Mouse (Mus musculus): Measurements from ENCODE around the gene Zfp866.

Zfp866 gene

GRCm38 (mm10) chr8:69805086-69805485 is 14.1 kb upstream of the Zfp866 start:
- TF ChIP-seq GATA4 (IDR thresholded peaks at IDR 0.05; ENCODE audit: insufficient replicate concordance, low read length): no peak

GRCm38 (mm10) chr8:69804537-69804936 is 13.6 kb upstream of the Zfp866 start:
- TF ChIP-seq GATA4 (IDR thresholded peaks at IDR 0.05; ENCODE audit: insufficient replicate concordance, low read length): no peak

- no peak for TF ChIP-seq GATA4 (IDR thresholded peaks at IDR 0.05; ENCODE audit: insufficient replicate concordance, low read length)
These were observed 12.4 kb upstream of the Zfp866 start for GRCm38 (mm10) chr8:69803366-69803765.

DNA sequence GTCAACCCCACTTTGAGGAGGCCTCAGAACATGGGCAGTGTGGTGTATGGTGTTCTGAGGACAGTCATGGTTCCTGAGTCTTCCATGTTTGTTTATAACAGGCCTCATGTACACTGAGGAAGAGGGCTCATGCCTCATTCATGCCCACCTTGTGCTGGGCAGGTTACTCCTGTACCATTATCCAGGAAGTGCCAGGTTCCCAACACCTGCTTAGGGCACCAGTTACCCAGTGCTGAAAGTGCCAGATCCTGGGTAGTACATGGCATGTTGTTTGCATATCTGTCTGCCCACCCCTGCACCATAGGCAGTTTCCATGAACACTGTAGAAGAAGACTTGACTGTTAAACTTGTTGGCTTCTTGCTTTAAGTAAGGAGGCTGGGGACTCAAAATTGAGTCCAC is 11.2 kb upstream of the Zfp866 start:
- TF ChIP-seq GATA4 (IDR thresholded peaks at IDR 0.05; ENCODE audit: insufficient replicate concordance, low read length): no peak

DNA sequence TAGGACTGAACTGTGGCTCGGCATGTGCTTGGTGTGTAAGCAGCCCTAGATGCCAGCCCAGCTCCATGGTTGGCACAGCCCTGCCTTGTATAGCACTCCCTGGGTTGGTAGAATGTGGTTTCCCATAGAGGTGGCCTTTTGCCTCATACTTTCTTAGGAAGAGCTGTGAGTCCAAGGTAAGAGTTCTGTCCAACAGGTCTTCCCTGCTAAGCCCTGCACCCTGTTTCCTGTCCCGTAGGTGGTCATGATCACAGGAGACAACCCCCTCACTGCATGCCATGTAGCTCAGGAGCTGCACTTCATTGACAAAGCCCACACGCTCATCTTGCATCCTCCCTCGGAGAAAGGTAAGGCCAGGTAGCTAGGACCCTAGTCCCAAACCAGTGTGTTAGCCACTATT is 10.8 kb upstream of the Zfp866 start:
- no peak for TF ChIP-seq GATA4 (IDR thresholded peaks at IDR 0.05; ENCODE audit: insufficient replicate concordance, low read length)

- TF ChIP-seq GATA4 (IDR thresholded peaks at IDR 0.05; ENCODE audit: insufficient replicate concordance, low read length): no peak
These were observed 9.0 kb upstream of the Zfp866 start for GRCm38 (mm10) chr8:69799946-69800345.

- no peak for TF ChIP-seq GATA4 (IDR thresholded peaks at IDR 0.05; ENCODE audit: insufficient replicate concordance, low read length)
These were observed 8.3 kb upstream of the Zfp866 start for GRCm38 (mm10) chr8:69799261-69799660.

DNA sequence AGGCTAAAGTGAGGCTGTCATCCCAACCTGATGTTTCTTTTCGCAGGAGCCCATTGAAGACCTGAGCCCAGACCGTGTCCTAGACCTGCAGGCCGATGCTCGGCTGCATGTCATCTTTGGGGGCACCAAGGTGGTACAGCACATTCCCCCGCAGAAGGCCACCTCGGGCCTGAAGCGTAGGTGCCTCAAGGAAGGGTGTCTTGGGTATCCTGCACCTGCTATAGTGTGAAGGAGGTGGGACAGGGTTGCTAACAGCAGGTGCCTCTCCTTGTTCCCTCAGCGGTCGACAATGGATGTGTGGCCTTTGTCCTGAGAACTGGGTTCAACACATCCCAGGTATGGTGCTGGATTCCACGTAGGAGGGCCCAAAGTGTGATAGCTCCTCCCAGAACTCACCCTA is 6.7 kb upstream of the Zfp866 start:
- TF ChIP-seq GATA4 (IDR thresholded peaks at IDR 0.05; ENCODE audit: insufficient replicate concordance, low read length): no peak

- TF ChIP-seq GATA4 (IDR thresholded peaks at IDR 0.05; ENCODE audit: insufficient replicate concordance, low read length): no peak
These were observed 5.9 kb upstream of the Zfp866 start for GRCm38 (mm10) chr8:69796721-69797345.

DNA sequence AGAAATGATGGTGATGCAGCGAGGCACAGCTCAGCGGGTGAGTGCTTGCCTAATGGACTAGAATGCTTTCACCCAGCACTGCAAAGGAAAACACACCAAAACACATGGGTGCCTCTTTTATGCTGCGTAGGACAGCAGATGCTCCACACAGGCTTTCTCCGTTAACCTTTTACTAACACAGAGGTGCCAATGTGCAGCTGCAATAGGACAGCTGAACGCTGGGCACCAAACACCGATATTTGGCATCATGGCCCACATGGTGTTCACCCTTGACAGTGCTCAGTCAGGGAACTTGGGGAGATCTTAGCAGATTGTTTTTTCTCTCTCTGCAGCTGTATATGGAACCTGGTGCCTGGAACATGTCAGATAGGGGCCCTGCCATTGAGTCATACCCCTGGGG is 3.9 kb upstream of the Zfp866 start:
- TF ChIP-seq GATA4 (IDR thresholded peaks at IDR 0.05; ENCODE audit: insufficient replicate concordance, low read length): no peak

- no peak for TF ChIP-seq GATA4 (IDR thresholded peaks at IDR 0.05; ENCODE audit: insufficient replicate concordance, low read length)
These were observed 3.1 kb upstream of the Zfp866 start for GRCm38 (mm10) chr8:69794096-69794495.

DNA sequence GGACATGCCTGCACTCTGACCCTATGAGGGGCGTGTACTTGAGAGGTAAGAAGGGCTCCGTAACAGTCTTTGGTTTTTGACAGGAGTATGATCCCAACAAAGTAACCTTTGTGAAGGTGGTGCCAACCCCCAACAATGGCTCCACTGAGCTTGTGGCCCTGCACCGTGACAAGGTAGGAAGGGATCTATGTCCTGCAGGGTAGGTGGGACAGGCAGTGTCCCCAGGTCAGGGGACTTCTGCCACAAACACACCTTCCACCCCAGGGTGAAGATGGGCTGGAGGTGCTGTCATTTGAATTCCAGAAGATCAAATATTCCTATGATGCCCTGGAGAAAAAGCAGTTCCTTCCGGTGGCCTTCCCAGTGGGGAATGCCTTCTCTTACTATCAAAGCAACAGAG is 2.7 kb upstream of the Zfp866 start:
- TF ChIP-seq GATA4 (IDR thresholded peaks at IDR 0.05; ENCODE audit: insufficient replicate concordance, low read length): no peak

- TF ChIP-seq GATA4 (IDR thresholded peaks at IDR 0.05; ENCODE audit: insufficient replicate concordance, low read length): no peak
These were observed 564 bp upstream of the Zfp866 start for GRCm38 (mm10) chr8:69791415-69792068.

DNA sequence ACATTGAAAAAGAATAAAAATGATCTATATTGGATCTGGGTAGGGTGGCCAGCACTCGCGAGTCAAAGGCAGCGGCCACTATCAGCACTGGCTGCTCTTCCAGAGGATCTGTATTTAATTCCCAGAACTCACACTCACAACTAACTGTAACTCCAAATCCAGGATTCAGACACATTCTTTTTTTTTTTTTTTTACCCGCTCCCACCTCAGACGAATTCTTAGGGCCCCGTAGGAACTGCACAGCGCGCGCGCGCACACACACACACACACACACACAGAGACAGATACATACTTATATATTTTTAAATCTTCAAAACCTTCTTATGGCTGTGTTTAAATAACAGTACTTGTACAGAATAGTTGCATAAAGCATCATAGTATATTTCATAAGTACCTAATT is 614 bp downstream of the Zfp866 start:
- TF ChIP-seq GATA4 (IDR thresholded peaks at IDR 0.05; ENCODE audit: insufficient replicate concordance, low read length): no peak

GRCm38 (mm10) chr8:69789731-69790130 is 1.2 kb downstream of the Zfp866 start:
- TF ChIP-seq GATA4 (IDR thresholded peaks at IDR 0.05; ENCODE audit: insufficient replicate concordance, low read length): no peak

- no peak for TF ChIP-seq GATA4 (IDR thresholded peaks at IDR 0.05; ENCODE audit: insufficient replicate concordance, low read length)
These were observed 1.9 kb downstream of the Zfp866 start for GRCm38 (mm10) chr8:69789105-69789504.

DNA sequence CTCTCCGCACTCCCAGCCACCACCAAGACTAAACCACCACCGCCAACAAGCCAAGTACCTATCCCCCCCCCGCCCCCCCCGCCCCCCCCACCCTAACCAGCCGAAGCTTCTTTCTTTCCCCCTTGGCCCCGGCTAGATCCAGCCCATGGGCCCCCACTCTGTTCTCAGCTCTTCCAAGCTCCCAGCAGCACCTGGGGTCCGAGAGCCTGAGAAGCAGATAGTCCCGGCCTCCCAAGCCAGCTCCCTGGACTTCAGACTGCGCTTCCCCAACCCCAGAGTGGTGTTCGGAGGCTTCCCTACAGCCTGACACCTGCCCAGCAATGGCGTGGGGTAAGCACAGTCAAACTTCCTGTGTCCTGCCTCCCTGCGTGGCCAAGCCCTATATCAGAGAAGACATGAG is 13.9 kb downstream of the Zfp866 start:
- TF ChIP-seq GATA4 (IDR thresholded peaks at IDR 0.05; ENCODE audit: insufficient replicate concordance, low read length): no peak

Data from liver, adult (tissue).